Mouse (Mus musculus): ENCODE results near the gene Gcgr.
"Not testable (repeated sequence)": the region's sequence is repeated elsewhere in the genome, so short reads cannot be mapped to it uniquely, and the experiment has no call there.

The Gcgr gene

DNA sequence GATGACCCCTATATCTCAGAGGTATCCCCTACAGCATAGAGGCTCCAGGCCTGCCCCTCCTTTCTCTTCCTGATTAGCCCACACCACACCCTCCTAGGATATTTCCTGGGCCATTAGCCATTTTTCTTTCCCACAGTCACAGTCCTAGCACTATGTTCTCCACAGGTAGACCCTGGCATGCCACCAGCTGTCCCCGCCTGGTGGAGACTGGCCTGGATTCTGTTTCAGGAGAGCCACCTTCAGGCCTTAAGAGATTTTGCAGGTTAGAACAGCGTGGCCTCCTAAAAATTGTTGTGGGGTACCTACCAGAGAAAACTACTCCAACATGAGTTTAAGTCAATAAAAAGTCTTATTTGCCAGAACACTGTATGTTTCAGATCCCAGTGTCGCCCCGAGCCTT is 23.6 kb upstream of the Gcgr start:
- no peak for DNase-seq (ENCODE audit: extremely low spot score)

DNA sequence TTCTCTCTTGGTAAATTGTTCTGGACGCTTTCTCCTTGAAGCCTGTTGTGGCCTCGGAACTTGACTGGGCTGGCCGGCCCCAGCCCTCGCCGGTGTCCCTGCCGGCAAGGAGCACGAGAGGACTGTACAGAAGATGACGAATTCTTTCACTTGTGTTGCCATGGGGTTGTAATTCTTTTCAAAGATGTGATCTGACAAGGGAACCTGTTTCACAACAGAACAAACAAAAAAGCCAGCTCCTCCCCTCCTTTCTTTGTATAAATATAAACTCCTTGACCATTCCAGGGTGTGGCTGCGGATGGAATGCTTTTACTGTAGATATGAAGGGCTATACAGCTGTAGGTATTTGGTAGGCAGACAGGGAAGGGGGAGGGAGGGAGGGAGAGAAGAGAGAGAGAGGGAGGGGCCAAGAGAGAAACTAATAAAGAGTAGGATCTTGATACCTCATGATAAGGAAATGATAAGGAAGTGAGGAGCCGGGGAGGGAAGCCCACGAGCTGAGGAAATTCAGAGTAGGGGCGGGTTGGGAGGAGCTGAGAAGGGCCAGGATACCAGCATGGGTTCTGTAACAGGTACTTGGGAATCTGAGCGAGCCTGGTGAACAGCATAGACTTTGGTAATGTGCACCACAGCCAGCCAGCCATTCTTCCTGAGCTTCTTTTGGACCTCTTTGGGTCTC is 22.7 kb upstream of the Gcgr start:
- DNase-seq (ENCODE audit: extremely low spot score) = no peak

- no peak for DNase-seq (ENCODE audit: extremely low spot score)
Observed at GRCm38 (mm10) chr11:120508290-120508870, 22.1 kb upstream of the Gcgr start.

- no peak for DNase-seq (ENCODE audit: extremely low spot score)
Observed at GRCm38 (mm10) chr11:120509940-120510339, 20.6 kb upstream of the Gcgr start.

- no peak for DNase-seq (ENCODE audit: extremely low spot score)
Observed at GRCm38 (mm10) chr11:120510375-120511030, 20.0 kb upstream of the Gcgr start.

DNA sequence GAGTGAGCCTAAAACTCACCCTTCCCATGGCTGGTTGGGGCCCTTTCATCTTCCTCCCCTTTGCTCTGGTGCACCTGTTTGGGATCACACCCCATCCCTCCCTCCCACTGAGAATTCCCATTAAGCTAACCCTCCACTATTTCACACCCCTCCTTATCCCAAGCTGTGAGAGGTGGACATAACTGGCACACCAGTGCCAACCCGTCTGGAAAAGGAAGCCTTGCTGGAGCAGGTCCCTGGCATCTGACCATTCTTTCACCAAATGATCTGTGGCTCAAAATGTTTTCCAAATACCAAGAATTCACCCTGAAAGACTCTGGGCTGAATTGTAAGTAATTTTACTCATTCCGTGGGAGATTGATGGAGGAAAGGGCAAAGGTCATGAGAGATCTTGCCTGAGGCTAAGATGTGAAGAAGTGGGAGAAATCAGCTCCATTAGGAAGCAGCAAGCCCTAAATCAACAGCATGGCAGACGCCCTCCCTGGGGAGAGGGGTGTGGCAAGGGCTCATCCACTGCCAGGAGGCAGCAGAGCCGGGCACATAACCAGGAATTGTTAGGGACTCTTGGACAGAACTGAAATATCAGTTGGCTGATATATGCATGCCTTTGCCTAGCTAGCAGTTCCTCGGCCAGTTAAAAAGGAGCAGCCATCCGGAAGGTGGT is 17.6 kb upstream of the Gcgr start:
- peak; percentile 56 for DNase-seq (ENCODE audit: extremely low spot score)

GRCm38 (mm10) chr11:120514262-120514661 is 16.2 kb upstream of the Gcgr start:
- not testable (repeated sequence) for DNase-seq (ENCODE audit: extremely low spot score)

GRCm38 (mm10) chr11:120515611-120516010 is 14.9 kb upstream of the Gcgr start:
- DNase-seq (ENCODE audit: extremely low spot score) = peak; percentile 87

DNA sequence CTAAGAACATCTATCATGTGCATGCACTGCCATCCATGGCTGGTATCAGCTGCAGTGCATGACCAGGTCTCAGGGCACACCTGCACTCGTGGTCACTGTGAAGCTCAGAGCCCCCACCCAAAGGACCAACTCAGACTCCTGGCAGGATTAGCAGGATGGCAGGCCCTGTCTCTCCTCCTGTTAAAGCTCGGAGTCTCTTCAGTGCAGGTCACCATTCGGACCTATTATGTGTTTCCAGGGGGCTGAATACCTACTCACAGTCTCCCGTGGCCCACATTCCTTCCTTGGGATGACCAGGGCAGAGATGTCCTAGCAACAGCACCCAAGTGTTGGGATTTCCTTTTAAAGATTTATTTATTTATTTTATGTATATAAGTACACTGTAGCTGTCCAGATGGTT is 13.4 kb upstream of the Gcgr start:
- no peak for DNase-seq (ENCODE audit: extremely low spot score)

GRCm38 (mm10) chr11:120518027-120518426 is 12.5 kb upstream of the Gcgr start:
- DNase-seq (ENCODE audit: extremely low spot score) = no peak

GRCm38 (mm10) chr11:120518558-120518957 is 11.9 kb upstream of the Gcgr start:
- no peak for DNase-seq (ENCODE audit: extremely low spot score)

GRCm38 (mm10) chr11:120519738-120520137 is 10.8 kb upstream of the Gcgr start:
- no peak for DNase-seq (ENCODE audit: extremely low spot score)

DNA sequence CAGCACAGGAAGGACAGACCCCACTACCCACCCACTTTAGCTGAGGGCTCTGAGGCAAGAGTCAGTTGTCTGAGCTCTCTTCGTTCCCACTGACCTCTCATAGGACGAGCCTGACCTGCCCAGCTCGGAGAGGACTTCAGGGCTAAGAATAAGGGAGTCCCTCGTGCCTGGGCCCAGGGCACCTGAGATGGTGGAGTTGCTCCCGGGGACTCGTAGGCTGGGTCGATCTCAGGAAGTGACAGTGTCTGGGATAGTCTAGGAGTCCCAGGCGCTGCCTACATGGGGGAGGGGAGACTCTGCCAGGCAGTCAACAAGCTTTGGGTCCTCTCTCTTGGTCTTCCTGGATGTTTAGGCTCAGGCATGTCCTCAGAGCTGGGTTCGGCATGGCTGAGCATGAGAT is 10.0 kb upstream of the Gcgr start:
- DNase-seq (ENCODE audit: extremely low spot score) = no peak

DNA sequence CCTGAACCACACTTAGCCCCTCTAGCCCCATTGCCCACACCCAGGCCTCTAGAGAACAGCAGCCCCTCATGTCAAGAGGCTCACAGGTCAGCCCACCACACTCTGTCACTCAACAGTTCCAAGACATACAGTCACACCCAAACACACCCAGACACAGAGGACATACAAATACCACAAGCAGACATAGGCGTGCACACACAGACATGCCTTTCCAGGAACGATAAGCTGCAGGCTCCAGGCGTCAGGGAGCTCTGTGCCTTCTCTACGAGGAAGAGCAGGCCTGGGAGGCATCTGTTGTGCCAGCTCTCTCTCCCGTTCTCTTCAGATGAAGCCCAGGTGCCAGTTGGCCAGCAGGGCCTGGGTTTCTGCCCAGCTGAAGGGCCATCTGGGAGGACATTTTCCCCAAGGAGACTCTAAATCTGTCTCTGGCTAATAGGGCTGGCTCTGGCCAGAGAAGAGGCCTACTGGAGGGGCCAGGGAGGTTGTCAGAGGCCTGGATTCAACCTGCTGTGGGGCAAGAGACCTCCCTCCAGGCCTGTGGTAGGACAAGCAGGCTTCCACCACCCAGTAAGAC is 9.4 kb upstream of the Gcgr start:
- DNase-seq (ENCODE audit: extremely low spot score) = no peak

DNA sequence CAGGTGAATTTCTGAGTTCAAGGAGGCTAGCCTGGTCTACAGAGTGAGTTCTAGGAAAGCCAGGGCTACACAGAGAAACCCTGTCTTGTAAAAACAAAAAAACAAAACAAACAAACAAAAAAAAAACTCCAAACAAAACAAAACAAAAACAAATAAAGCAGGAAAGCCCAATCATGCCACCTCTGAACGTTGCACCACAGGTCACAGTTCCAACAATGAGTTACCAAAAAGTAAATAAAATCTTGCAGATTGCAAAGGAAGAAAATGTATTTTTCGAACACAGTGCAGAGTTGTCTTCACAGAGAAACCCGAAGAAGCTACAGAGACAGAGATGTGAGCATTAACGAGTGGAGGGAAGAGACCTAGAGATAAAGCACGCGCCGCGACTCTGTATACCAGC is 7.9 kb upstream of the Gcgr start:
- DNase-seq (ENCODE audit: extremely low spot score) = no peak

DNA sequence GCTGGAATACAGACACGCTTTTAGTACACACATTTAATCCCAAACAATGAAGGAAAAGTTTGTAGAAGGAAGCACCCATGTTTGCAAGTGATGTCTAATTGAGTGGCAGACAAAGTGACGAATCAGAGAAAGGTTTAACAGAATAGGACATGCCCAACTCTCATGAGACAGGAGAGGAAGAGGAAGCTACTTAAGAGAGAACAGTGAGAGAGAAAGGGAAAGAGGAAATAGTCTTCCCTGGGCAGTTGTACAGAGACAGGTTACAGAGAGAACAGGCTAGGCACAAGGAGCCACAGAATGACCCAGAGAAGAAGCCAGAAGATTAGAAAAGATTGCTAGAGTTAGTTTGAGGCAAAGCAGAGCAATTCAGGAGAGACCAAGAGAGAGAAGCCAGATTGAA is 4.5 kb upstream of the Gcgr start:
- DNase-seq (ENCODE audit: extremely low spot score) = no peak

- DNase-seq (ENCODE audit: extremely low spot score) = no peak
Observed at GRCm38 (mm10) chr11:120527690-120528354, 2.7 kb upstream of the Gcgr start.

GRCm38 (mm10) chr11:120528903-120529302 is 1.6 kb upstream of the Gcgr start:
- DNase-seq (ENCODE audit: extremely low spot score) = no peak

- DNase-seq (ENCODE audit: extremely low spot score) = no peak
Observed at GRCm38 (mm10) chr11:120531646-120532045, 1.1 kb downstream of the Gcgr start.

GRCm38 (mm10) chr11:120534093-120534492 is 3.6 kb downstream of the Gcgr start:
- no peak for DNase-seq (ENCODE audit: extremely low spot score)

GRCm38 (mm10) chr11:120535145-120535544 is 4.6 kb downstream of the Gcgr start:
- no peak for DNase-seq (ENCODE audit: extremely low spot score)

DNA sequence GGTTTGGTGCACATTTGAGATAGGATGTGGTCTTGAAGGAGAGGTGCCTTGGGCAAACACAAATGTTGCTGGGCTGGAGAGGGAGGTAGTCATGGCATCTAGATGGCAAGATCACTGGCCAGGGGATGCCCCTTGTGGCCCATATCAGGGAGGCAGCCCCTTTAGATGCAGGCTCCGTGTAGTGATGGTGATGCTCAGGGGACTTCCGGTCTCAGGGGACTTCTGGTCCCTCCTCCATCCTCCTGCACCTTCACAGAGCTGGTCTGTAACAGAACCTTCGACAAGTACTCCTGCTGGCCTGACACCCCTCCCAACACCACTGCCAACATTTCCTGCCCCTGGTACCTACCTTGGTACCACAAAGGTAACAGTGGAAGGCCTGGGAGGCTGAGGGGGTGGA is 5.3 kb downstream of the Gcgr start:
- no peak for DNase-seq (ENCODE audit: extremely low spot score)

Measured in embryo, embryonic 9.5 days (tissue).